Mouse (Mus musculus): ENCODE measurements around the gene Ndufa11.

Gene Ndufa11

GRCm38 (mm10) chr17:56717363-56718058, at the start of gene Ndufa11, which contains the start of gene Vmac:
Ndufa11 (plus strand) TSS chr17:56717767.
Vmac (minus strand) TSS chr17:56718022.
- DNase-seq (ENCODE audit: low read depth): peak; percentile 96

- no peak for DNase-seq (ENCODE audit: low read depth)
These were observed 49.0 kb upstream of the Ndufa11 start for GRCm38 (mm10) chr17:56668384-56669144.

GRCm38 (mm10) chr17:56669766-56670165, 47.8 kb upstream of the Ndufa11 start:
- DNase-seq (ENCODE audit: low read depth): no peak

GRCm38 (mm10) chr17:56672941-56673646, 44.5 kb upstream of the Ndufa11 start, which contains the start of gene Ranbp3:
Ranbp3 (plus strand) TSS chr17:56673294.
- DNase-seq (ENCODE audit: low read depth): peak; percentile 99

GRCm38 (mm10) chr17:56673647-56674416, 43.7 kb upstream of the Ndufa11 start:
- no peak for DNase-seq (ENCODE audit: low read depth)

GRCm38 (mm10) chr17:56681791-56682190, 35.8 kb upstream of the Ndufa11 start:
- DNase-seq (ENCODE audit: low read depth): no peak

- no peak for DNase-seq (ENCODE audit: low read depth)
These were observed 34.7 kb upstream of the Ndufa11 start for GRCm38 (mm10) chr17:56682880-56683279.

- no peak for DNase-seq (ENCODE audit: low read depth)
These were observed 33.9 kb upstream of the Ndufa11 start for GRCm38 (mm10) chr17:56683546-56684140.

GRCm38 (mm10) chr17:56684649-56685048, 32.9 kb upstream of the Ndufa11 start:
- DNase-seq (ENCODE audit: low read depth): no peak

- DNase-seq (ENCODE audit: low read depth): no peak
These were observed 30.8 kb upstream of the Ndufa11 start for GRCm38 (mm10) chr17:56686801-56687200.

- no peak for DNase-seq (ENCODE audit: low read depth)
These were observed 29.5 kb upstream of the Ndufa11 start for GRCm38 (mm10) chr17:56688045-56688444.

GRCm38 (mm10) chr17:56688689-56689088, 28.9 kb upstream of the Ndufa11 start:
- DNase-seq (ENCODE audit: low read depth): no peak

GRCm38 (mm10) chr17:56693395-56693794, 24.2 kb upstream of the Ndufa11 start:
- DNase-seq (ENCODE audit: low read depth): no peak

- DNase-seq (ENCODE audit: low read depth): peak; percentile 29
These were observed 23.7 kb upstream of the Ndufa11 start for GRCm38 (mm10) chr17:56693851-56694310.

GRCm38 (mm10) chr17:56700451-56700850, 17.1 kb upstream of the Ndufa11 start:
- DNase-seq (ENCODE audit: low read depth): no peak

GRCm38 (mm10) chr17:56703038-56703437, 14.5 kb upstream of the Ndufa11 start:
- DNase-seq (ENCODE audit: low read depth): no peak

GRCm38 (mm10) chr17:56706515-56706914, 11.1 kb upstream of the Ndufa11 start:
- DNase-seq (ENCODE audit: low read depth): no peak

GRCm38 (mm10) chr17:56708692-56709091, 8.9 kb upstream of the Ndufa11 start:
- DNase-seq (ENCODE audit: low read depth): no peak

- DNase-seq (ENCODE audit: low read depth): no peak
These were observed 7.9 kb upstream of the Ndufa11 start for GRCm38 (mm10) chr17:56709708-56710107.

- DNase-seq (ENCODE audit: low read depth): no peak
These were observed 2.2 kb upstream of the Ndufa11 start for GRCm38 (mm10) chr17:56715360-56715759.

GRCm38 (mm10) chr17:56715914-56716654, 1.5 kb upstream of the Ndufa11 start:
- DNase-seq (ENCODE audit: low read depth): no peak

Data from fibroblast of lung, adult 2 months (primary cell).